Mouse (Mus musculus) liver, embryonic 11.5 days (tissue): ENCODE measurements around the gene Zfp607a. TPM values are rescaled to one million over a fixed set of nuclear protein-coding genes. Genes with fewer than 3 reads are reported as not detected.
"Not testable (repeated sequence)": the region's sequence is repeated elsewhere in the genome, so short reads cannot be mapped to it uniquely, and the experiment has no call there.

Experiments
- ATAC-seq: fragments of 200-750 bp; cut with Nextera tagmentation; replicated peaks from 2 replicates; pipeline ENCODE4 v1.8.0; 2017; ENCODE audit warnings: moderate number of reproducible peaks, mild to moderate bottlenecking, moderate TSS enrichment, moderate library complexity; ENCODE audit not compliant: low FRiP score
- DNase-seq: peaks from one replicate; pipeline ENCODE4 v3.0.0-alpha.2; 2017; ENCODE audit warnings: low spot score
- H3K27ac ChIP-seq: fragments of 300-500 bp; sonication (generic); 2 replicates; pipeline ENCODE4 v1.5.1; 2014; ENCODE audit warnings: mild to moderate bottlenecking, low read depth, low read length, control low read depth
- H3K27me3 ChIP-seq: fragments of 300-500 bp; sonication (generic); replicated peaks from 2 replicates; pipeline ENCODE4 v1.6.1; 2014; ENCODE audit warnings: low read length, mixed read lengths; ENCODE audit not compliant: control insufficient read depth, insufficient read depth
- H3K36me3 ChIP-seq: fragments of 300-500 bp; sonication (generic); 2 replicates; pipeline ENCODE4 v1.6.1; 2014; ENCODE audit warnings: mild to moderate bottlenecking, low read length, moderate library complexity, mixed read lengths; ENCODE audit not compliant: control insufficient read depth, insufficient read depth
- H3K4me1 ChIP-seq: fragments of 300-500 bp; sonication (generic); replicated peaks from 2 replicates; pipeline ENCODE4 v1.6.1; 2014; ENCODE audit warnings: low read length, mixed read lengths; ENCODE audit not compliant: control insufficient read depth, insufficient read depth
- H3K4me2 ChIP-seq: fragments of 300-500 bp; sonication (generic); 2 replicates; pipeline ENCODE4 v1.6.1; 2014; ENCODE audit warnings: mild to moderate bottlenecking, control low read depth, moderate library complexity
- H3K4me3 ChIP-seq: fragments of 300-500 bp; sonication (generic); 2 replicates; pipeline ENCODE4 v1.5.1; 2014; ENCODE audit warnings: low read depth, low read length, control low read depth
- H3K9ac ChIP-seq: fragments of 300-500 bp; sonication (generic); 2 replicates; pipeline ENCODE4 v1.6.1; 2014; ENCODE audit warnings: low read depth, low read length, control low read depth
- H3K9me3 ChIP-seq: fragments of 300-500 bp; sonication (generic); 2 replicates; pipeline ENCODE4 v1.6.1; 2016; ENCODE audit warnings: low read length, inconsistent platforms, mixed read lengths; ENCODE audit not compliant: control insufficient read depth
- WGBS: fragments of 180-500 bp; shearing (Covaris S2); extraction: QIAGEN DNeasy Blood & Tissue Kit; methylation state at CpG from one replicate; pipeline ENCODE4 v1.1.7; 2014; 5-methylcytosine and 5-hydroxymethylcytosine counted together
- polyA plus RNA-seq: library from polyadenylated mRNA; unstranded; fragments of >200 nt; fragmentation: Nextera tagmentation; extraction: Ambion mirVana; gene quantifications from 2 replicates; pipeline ENCODE4 v1.2.1, GENCODE M21; 2014

Zfp607a gene
- polyA plus RNA-seq, 1 experiment from 2014 or later, result 3.8 TPM

DNA sequence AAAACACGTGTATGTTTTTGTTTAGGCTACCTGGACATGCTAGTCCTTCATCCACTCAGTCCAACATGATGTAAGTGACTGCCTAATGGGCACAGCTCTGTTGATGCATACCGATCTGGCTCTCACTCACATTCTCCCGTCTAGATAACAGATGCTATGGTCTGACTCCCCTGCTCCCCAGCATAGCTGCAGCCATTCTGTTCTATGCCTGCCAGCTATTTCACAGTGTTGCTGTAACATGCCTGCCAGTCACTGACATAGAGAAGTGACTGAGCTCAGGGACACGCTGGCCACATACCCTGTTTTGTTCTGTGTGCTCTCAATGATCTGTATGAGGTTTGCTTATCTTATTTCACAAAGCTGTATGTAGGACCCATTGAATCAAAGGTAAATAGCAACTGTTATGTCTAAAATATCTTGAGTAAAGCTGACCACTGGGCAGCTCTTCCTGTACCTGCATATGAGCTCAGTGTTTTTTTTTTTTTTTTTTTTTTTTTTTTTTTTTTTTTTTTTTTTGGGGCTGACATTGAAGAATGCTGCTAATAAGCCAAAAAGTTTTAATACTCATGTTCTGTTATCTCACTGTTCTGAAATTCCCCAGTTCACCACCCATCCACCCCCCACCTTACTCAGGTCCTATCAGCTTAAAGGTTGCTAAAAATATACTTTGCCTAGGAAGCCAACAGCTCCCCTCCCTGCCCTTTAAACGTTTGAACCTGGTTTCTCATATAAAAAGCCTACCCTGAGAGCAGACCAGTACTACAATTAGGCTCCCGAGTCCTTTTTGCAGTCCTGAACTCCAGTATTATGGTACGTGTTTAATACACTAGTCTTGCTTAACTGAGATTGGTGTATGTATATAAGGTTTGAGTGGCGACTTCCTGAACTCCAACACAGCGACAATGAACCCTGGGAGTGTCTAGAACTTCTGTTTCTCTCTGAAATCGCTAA lies 2.2 kb downstream of the Zfp607a start:
- H3K9me3 ChIP-seq, result no peaks in the 10 kb centered on the region
- H3K4me2 ChIP-seq, result peak overlapping the region; percentile 92
- WGBS, result 21% methylated on average over 10 of the region's 10 CpGs
- DNase-seq, result peak; percentile 38
- peak; percentile 42 for ATAC-seq
- H3K27ac ChIP-seq, result peak overlapping the region; percentile 55
- H3K36me3 ChIP-seq, result peaks cover 4% of the 10 kb centered on the region; the same call in 1 of the 2 replicates
- peak overlapping the region; percentile 74 for H3K9ac ChIP-seq
- no peaks in the 10 kb centered on the region for H3K27me3 ChIP-seq
- peak overlapping the region; percentile 55 for H3K4me3 ChIP-seq
- peaks cover 7% of the 10 kb centered on the region for H3K4me1 ChIP-seq

DNA sequence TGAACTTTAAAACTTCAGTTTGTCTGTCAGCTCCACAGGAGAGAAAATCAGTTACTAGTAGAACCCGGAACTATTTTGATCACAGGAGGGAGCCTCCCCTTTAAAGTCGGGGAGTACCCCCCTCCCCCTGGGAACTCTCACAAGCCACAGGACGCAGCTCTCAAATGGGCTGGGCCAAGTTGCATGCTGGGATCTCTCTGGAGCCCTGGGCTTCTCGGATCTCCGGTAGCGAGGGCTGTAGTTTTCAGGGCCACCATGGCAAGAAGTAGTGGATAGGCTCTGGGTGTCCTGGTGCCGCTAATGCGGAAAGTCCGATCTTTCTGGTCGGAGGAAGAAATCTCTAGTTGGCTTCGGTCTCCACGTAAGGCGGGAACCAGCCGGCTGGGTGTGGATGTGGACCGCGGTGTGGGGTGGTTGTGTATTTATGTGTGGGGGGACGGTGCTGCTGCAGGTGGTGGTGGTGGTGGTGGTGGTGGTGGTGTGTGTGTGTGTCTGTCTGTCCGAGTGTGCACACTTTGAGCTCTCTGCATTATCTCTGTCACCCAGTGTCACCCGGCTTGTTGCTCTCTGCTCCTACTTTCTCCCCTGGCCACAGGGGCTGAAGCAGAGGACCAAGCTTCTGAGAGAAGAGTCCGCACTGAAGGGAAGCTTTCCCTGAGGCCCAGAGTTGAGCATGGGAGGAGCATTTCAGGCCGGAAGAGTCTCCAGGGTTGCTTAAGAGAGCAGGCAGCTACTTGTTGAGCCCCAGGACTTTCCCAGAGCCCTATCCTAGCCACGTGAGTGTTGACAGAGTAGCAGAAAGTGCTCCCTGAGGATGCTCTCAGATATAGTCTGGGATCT lies 3.3 kb downstream of the Zfp607a start:
- peak overlapping the region; percentile 74 for H3K9ac ChIP-seq
- peak; percentile 91 for ATAC-seq
- under 1% methylated on average over 22 of the region's 22 CpGs for WGBS
- DNase-seq, result peak; percentile 77
- H3K4me2 ChIP-seq, result peak overlapping the region; percentile 92
- no peaks in the 10 kb centered on the region for H3K9me3 ChIP-seq
- H3K27ac ChIP-seq, result peak overlapping the region; percentile 55
- H3K27me3 ChIP-seq, result no peaks in the 10 kb centered on the region
- H3K36me3 ChIP-seq, result peaks cover 4% of the 10 kb centered on the region; the same call in 1 of the 2 replicates
- H3K4me1 ChIP-seq, result peaks cover 7% of the 10 kb centered on the region
- H3K4me3 ChIP-seq, result peak overlapping the region; percentile 55

DNA sequence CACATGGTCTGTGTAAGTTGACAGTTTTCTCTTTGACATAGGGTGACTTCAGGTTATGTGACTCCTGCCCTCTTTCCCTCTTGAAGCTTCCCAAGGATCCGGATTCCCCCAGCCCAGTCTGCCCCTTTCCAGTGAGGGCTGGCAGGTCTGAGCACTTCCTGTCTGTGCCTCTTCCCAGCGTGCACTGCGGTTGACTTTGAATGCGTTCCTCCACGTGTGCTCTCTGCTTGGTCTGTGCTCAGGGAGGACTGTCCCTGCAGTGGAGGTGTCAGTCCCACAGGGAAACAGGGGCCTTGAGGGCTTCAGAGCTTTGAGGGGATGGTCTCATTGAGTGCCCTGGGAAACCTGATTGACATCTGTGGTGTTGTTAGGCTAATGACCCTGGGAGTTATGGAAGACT lies 5.3 kb downstream of the Zfp607a start:
- H3K36me3 ChIP-seq, H3K9ac ChIP-seq, ATAC-seq, H3K27me3 ChIP-seq, H3K4me1 ChIP-seq, H3K9me3 ChIP-seq, H3K4me3 ChIP-seq, DNase-seq, H3K4me2 ChIP-seq, H3K27ac ChIP-seq: not testable (repeated sequence)
- 74% methylated on average over 5 of the region's 5 CpGs for WGBS

DNA sequence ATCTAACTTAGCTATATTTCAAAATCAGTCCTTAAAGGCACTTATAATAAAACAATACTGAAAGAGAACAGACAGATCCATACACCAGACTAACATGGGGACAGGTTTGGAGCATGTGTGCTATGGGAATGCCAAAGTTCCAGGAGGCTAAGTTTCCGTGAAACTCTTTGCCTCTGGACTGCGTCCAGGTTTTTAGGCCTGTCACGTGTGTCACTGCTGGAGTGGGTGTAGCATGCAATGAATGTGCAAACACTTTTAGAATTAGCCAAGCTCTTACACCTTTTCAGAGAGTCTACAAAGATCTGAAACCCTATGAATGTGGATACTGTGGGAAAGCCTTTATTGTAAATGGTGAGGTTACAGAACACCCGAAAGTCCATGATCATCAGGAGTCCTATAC lies 24.4 kb downstream of the Zfp607a start:
- WGBS, result 95% methylated on average over 4 of the region's 4 CpGs
- DNase-seq, result no peak

DNA sequence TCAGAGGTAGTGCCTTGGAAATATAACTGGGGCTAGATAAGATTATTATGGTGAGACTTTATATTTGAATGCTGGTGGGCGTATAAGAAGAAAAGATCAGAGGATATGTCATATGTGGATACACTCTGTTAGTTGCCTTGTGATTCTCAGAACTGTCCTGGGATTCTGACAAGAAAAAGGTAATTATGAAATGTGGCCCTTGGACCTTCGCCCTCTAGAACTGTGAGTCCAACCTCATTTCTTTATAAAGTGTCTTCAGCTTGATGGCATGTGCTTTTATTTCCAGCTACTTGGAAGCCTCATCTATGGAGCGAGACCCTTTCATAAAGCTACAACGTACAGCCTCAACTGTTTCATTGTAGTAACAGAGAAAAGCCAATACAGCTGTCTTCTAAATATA lies 43.3 kb downstream of the Zfp607a start:
- no peaks in the 10 kb centered on the region for H3K27me3 ChIP-seq
- no peak overlapping the region for H3K4me2 ChIP-seq
- WGBS, result 78% methylated on average over 4 of the region's 4 CpGs
- no peaks in the 10 kb centered on the region for H3K4me1 ChIP-seq
- H3K27ac ChIP-seq, result no peak overlapping the region
- no peak overlapping the region for H3K9ac ChIP-seq
- no peak for DNase-seq
- no peak overlapping the region for H3K4me3 ChIP-seq
- no peaks in the 10 kb centered on the region for H3K36me3 ChIP-seq
- ATAC-seq, result no peak
- no peaks in the 10 kb centered on the region for H3K9me3 ChIP-seq

More for the DNA sequence above, 24.4 kb downstream of the Zfp607a start:
- H3K27me3 ChIP-seq, result no peaks in the 10 kb centered on the region
- no peak overlapping the region for H3K4me2 ChIP-seq
- peaks cover 39% of the 10 kb centered on the region for H3K36me3 ChIP-seq
- H3K4me3 ChIP-seq, result no peak overlapping the region
- H3K4me1 ChIP-seq, result no peaks in the 10 kb centered on the region
- no peak overlapping the region for H3K9ac ChIP-seq
- no peak overlapping the region for H3K27ac ChIP-seq
- H3K9me3 ChIP-seq, result peaks cover 4% of the 10 kb centered on the region; the same call in 1 of the 2 replicates
- ATAC-seq, result no peak

DNA sequence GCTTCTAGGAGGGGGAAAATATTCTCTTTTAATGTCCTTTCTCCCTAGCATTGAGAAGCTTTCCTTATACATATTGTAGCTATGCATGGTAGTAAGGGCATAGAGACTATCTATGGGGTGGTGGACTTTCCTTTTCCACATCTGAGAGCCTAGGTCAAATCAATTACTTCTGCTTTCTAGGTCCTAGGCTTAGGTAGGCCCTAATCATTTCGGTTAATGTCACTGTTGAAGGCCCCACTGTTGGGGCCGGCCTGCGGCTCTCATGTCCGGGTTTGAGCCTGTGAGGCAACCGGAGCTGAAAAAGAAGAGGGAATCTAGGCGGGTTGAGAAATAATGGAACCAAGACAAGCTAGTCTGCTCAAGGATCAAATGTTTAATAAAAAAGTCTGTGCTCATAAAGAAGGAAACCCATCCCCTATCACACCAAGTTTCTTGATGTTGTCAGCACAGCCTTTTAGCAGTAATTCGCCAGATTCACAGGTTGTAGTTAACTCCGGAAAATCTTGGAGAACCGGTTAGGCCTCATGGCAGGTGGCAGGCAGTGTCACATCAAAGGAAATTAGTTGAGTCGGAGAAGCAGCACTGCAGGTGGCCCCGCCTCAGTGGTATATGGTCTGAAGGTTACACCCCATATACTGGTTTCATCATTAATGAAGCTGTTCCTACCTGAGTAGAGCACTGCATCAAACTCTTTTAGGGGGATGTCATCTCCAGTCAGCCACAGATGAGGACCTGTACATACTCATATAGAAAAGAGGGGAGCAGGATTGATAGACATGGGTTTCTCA lies 47.9 kb downstream of the Zfp607a start:
- WGBS, result 69% methylated on average over 11 of the region's 11 CpGs
- DNase-seq (no peak), ATAC-seq (no peak)
- Histone ChIP-seq H3K4me2 (no peak overlapping the region), H3K27me3 (no peaks in the 10 kb centered on the region), H3K4me1 (no peaks in the 10 kb centered on the region), H3K9ac (no peak overlapping the region), H3K36me3 (0 out of 2 replicates have a peak, but pooled peaks cover 3% of the 10 kb centered on the region), H3K4me3 (no peak overlapping the region), H3K27ac (no peak overlapping the region), H3K9me3 (no peaks in the 10 kb centered on the region)

DNA sequence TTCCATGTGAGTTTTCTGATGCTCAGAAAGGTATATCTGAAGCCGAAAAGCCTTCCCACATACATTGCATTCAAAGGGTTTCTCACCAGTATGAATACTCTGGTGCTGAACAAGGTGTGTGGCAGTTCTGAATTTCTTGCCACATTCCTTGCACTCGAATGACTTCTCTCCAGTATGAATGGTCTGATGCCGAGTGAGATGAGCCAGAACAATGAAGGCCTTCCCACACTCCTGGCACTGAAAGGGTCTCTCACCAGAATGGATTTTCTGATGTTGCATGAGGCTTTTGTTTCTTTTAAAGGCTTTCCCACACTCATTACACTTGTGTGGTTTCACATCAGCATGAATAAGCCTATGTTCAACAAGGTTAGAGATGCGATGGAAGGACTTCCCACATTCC lies 53.6 kb downstream of the Zfp607a start:
- 82% methylated on average over 3 of the region's 4 CpGs for WGBS
- H3K36me3 ChIP-seq, result not testable (repeated sequence)

DNA sequence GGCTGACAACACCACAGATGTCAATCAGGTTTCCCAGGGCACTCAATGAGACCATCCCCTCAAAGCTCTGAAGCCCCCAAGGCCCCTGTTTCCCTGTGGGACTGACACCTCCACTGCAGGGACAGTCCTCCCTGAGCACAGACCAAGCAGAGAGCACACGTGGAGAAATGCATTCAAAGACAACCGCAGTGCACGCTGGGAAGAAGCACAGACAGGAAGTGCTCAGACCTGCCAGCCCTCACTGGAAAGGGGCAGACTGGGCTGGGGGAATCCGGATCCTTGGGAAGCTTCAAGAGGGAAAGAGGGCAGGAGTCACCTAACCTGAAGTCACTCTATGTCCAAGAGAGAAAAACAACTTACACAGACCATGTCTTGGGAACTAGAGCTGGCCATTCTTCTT lies 69.7 kb downstream of the Zfp607a start:
- WGBS, result 24% methylated on average over 4 of the region's 4 CpGs
- not testable (repeated sequence) for ATAC-seq

More for the DNA sequence above, 53.6 kb downstream of the Zfp607a start:
- not testable (repeated sequence) for DNase-seq, H3K9ac ChIP-seq, H3K4me3 ChIP-seq, H3K4me1 ChIP-seq, H3K9me3 ChIP-seq, H3K4me2 ChIP-seq, H3K27me3 ChIP-seq, H3K27ac ChIP-seq, ATAC-seq

More for the DNA sequence above, 69.7 kb downstream of the Zfp607a start:
- H3K27ac ChIP-seq, H3K36me3 ChIP-seq, H3K9me3 ChIP-seq, H3K27me3 ChIP-seq, H3K4me1 ChIP-seq, H3K4me2 ChIP-seq, H3K9ac ChIP-seq, DNase-seq, H3K4me3 ChIP-seq: not testable (repeated sequence)
